Mouse (Mus musculus): ENCODE measurements around the gene Ttll7. TPM values are rescaled to one million over a fixed set of nuclear protein-coding genes. Genes with fewer than 3 reads are reported as not detected.

The Ttll7 gene
- total and polyA plus RNA-seq, 2 experiments from 2014 or later, result 7.5 to 23.5 TPM

- no peak overlapping the region for H3K9ac ChIP-seq
- WGBS, result 42% methylated on average over 2 of the region's 2 CpGs
- no peaks in the 10 kb centered on the region for H3K9me3 ChIP-seq (ENCODE audit: low read length)
- ATAC-seq (no peak), DNase-seq (no peak)
- 0 out of 2 replicates have a peak, but pooled peaks cover 11% of the 10 kb centered on the region for H3K36me3 ChIP-seq (ENCODE audit: insufficient read depth)
- H3K27me3 ChIP-seq (ENCODE audit: insufficient read depth, low read length), result no peaks in the 10 kb centered on the region
- no peak overlapping the region for H3K4me2 ChIP-seq (ENCODE audit: low read depth)
- TF ChIP-seq CTCF (IDR thresholded peaks at IDR 0.05; ENCODE audit: low read depth), result no peak
- 0 out of 2 replicates have a peak overlapping the region, but pooled peaks have one; percentile 29 for H3K27ac ChIP-seq (ENCODE audit: low read depth, low read length)
- H3K4me3 ChIP-seq (ENCODE audit: low read depth, low read length), result no peak overlapping the region
- no peaks in the 10 kb centered on the region for H3K4me1 ChIP-seq (ENCODE audit: insufficient read depth)
These were observed 93.2 kb downstream of the Ttll7 start for GRCm38 (mm10) chr3:146945342-146945741.

- peak; percentile 86 for TF ChIP-seq CTCF (IDR thresholded peaks at IDR 0.05; ENCODE audit: low read depth)
- DNase-seq (peak; percentile 91), ATAC-seq (peak; percentile 88)
- H3K4me2 ChIP-seq (ENCODE audit: low read depth), result peak overlapping the region; percentile 50
- H3K27ac ChIP-seq (ENCODE audit: low read depth, low read length), result no peak overlapping the region
- H3K4me1 ChIP-seq (ENCODE audit: insufficient read depth), result no peaks in the 10 kb centered on the region
- WGBS, result under 1% methylated on average over 13 of the region's 13 CpGs
- H3K4me3 ChIP-seq (ENCODE audit: low read depth, low read length), result peak overlapping the region; percentile 37
- peak overlapping the region; percentile 38 for H3K9ac ChIP-seq
- 0 out of 2 replicates have a peak, but pooled peaks cover 11% of the 10 kb centered on the region for H3K36me3 ChIP-seq (ENCODE audit: insufficient read depth)
- H3K9me3 ChIP-seq (ENCODE audit: low read length), result no peaks in the 10 kb centered on the region
- no peaks in the 10 kb centered on the region for H3K27me3 ChIP-seq (ENCODE audit: insufficient read depth, low read length)
These were observed 93.7 kb downstream of the Ttll7 start for GRCm38 (mm10) chr3:146945887-146946286.

DNA sequence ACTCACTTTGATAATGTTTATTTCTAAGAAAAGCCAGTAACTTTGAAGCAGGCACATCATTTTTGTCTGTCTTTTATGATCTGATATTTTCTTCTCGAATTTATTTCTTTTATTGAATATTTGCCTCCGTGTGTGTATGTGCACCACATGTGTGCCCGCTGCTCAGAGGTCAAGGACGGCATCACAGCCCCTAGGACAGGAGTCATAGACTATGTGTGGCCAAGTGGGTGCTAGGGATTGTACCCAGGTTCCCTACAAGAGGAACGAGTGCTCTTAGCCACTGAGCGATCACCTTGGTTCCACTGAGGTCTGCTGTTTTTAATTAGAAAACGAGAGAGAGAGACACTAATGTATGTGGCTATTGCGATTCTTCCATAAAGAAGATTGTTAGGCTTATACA lies 94.5 kb downstream of the Ttll7 start:
- no peak for ATAC-seq

GRCm38 (mm10) chr3:146956792-146957191 lies 104.6 kb downstream of the Ttll7 start:
- Histone ChIP-seq H3K4me2 (ENCODE audit: low read depth) (no peak overlapping the region), H3K36me3 (ENCODE audit: insufficient read depth) (peaks cover 8% of the 10 kb centered on the region; the same call in 1 of the 2 replicates), H3K9me3 (ENCODE audit: low read length) (no peaks in the 10 kb centered on the region), H3K27me3 (ENCODE audit: insufficient read depth, low read length) (no peaks in the 10 kb centered on the region), H3K4me3 (ENCODE audit: low read depth, low read length) (no peak overlapping the region), H3K9ac (no peak overlapping the region), H3K4me1 (ENCODE audit: insufficient read depth) (no peaks in the 10 kb centered on the region), H3K27ac (ENCODE audit: low read depth, low read length) (no peak overlapping the region)
- peak; percentile 77 for ATAC-seq
- WGBS, result 76% methylated on average over 8 of the region's 8 CpGs
- peak; percentile 43 for DNase-seq
- no peak for TF ChIP-seq CTCF (IDR thresholded peaks at IDR 0.05; ENCODE audit: low read depth)

More for the DNA sequence above, 94.5 kb downstream of the Ttll7 start:
- Histone ChIP-seq H3K27ac (ENCODE audit: low read depth, low read length) (no peak overlapping the region), H3K9ac (no peak overlapping the region), H3K4me1 (ENCODE audit: insufficient read depth) (no peaks in the 10 kb centered on the region), H3K4me2 (ENCODE audit: low read depth) (no peak overlapping the region), H3K9me3 (ENCODE audit: low read length) (no peaks in the 10 kb centered on the region), H3K4me3 (ENCODE audit: low read depth, low read length) (no peak overlapping the region), H3K27me3 (ENCODE audit: insufficient read depth, low read length) (no peaks in the 10 kb centered on the region), H3K36me3 (ENCODE audit: insufficient read depth) (0 out of 2 replicates have a peak, but pooled peaks cover 11% of the 10 kb centered on the region)
- no peak for DNase-seq
- TF ChIP-seq CTCF (IDR thresholded peaks at IDR 0.05; ENCODE audit: low read depth), result no peak
- WGBS, result 84% methylated on average over 8 of the region's 8 CpGs

DNA sequence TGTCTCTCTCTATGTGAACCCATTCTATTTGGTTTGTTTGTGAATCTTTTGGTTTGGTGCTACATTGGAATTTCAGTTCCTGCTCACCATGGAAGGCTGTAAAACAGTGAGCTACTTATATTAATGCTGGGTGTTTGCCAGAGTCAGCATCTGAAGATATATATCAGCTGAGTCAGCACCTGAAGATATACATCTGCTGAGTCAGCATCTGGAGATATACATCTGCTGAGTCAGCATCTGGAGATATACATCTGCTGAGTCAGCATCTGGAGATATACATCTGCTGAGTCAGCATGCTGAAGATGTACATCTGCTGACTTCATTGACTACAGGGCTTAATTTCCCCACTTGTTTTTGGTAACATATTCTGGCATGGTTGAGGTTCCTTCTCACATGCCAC lies 110.7 kb downstream of the Ttll7 start:
- no peak for DNase-seq
- no peaks in the 10 kb centered on the region for H3K9me3 ChIP-seq (ENCODE audit: low read length)
- H3K4me3 ChIP-seq (ENCODE audit: low read depth, low read length), result no peak overlapping the region
- 0 out of 2 replicates have a peak, but pooled peaks cover 8% of the 10 kb centered on the region for H3K36me3 ChIP-seq (ENCODE audit: insufficient read depth)
- H3K4me2 ChIP-seq (ENCODE audit: low read depth), result no peak overlapping the region
- no peaks in the 10 kb centered on the region for H3K4me1 ChIP-seq (ENCODE audit: insufficient read depth)
- H3K27ac ChIP-seq (ENCODE audit: low read depth, low read length), result no peak overlapping the region
- H3K27me3 ChIP-seq (ENCODE audit: insufficient read depth, low read length), result no peaks in the 10 kb centered on the region
- TF ChIP-seq CTCF (IDR thresholded peaks at IDR 0.05; ENCODE audit: low read depth), result no peak
- H3K9ac ChIP-seq, result no peak overlapping the region
- ATAC-seq, result no peak

- H3K36me3 ChIP-seq (ENCODE audit: insufficient read depth), result peaks cover 16% of the 10 kb centered on the region; the same call in 1 of the 2 replicates
- TF ChIP-seq CTCF (IDR thresholded peaks at IDR 0.05; ENCODE audit: low read depth), result no peak
- no peak overlapping the region for H3K4me3 ChIP-seq (ENCODE audit: low read depth, low read length)
- no peak overlapping the region for H3K4me2 ChIP-seq (ENCODE audit: low read depth)
- H3K9me3 ChIP-seq (ENCODE audit: low read length), result no peaks in the 10 kb centered on the region
- no peak overlapping the region for H3K27ac ChIP-seq (ENCODE audit: low read depth, low read length)
- H3K4me1 ChIP-seq (ENCODE audit: insufficient read depth), result no peaks in the 10 kb centered on the region
- DNase-seq, result no peak
- no peaks in the 10 kb centered on the region for H3K27me3 ChIP-seq (ENCODE audit: insufficient read depth, low read length)
- ATAC-seq, result no peak
- no peak overlapping the region for H3K9ac ChIP-seq
- WGBS, result 88% methylated on average over 3 of the region's 3 CpGs
These were observed 112.2 kb downstream of the Ttll7 start for GRCm38 (mm10) chr3:146964384-146964783.

- H3K36me3 ChIP-seq (ENCODE audit: insufficient read depth), result peaks cover 11% of the 10 kb centered on the region
- no peak overlapping the region for H3K4me3 ChIP-seq (ENCODE audit: low read depth, low read length)
- ATAC-seq (no peak), DNase-seq (no peak)
- TF ChIP-seq CTCF (IDR thresholded peaks at IDR 0.05; ENCODE audit: low read depth), result no peak
- no peaks in the 10 kb centered on the region for H3K9me3 ChIP-seq (ENCODE audit: low read length)
- H3K27me3 ChIP-seq (ENCODE audit: insufficient read depth, low read length), result no peaks in the 10 kb centered on the region
- H3K27ac ChIP-seq (ENCODE audit: low read depth, low read length), result no peak overlapping the region
- H3K9ac ChIP-seq, result no peak overlapping the region
- H3K4me1 ChIP-seq (ENCODE audit: insufficient read depth), result no peaks in the 10 kb centered on the region
- 87% methylated on average over 7 of the region's 7 CpGs for WGBS
- H3K4me2 ChIP-seq (ENCODE audit: low read depth), result no peak overlapping the region
These were observed 115.1 kb downstream of the Ttll7 start for GRCm38 (mm10) chr3:146967242-146967641.
